Mouse (Mus musculus) lung, postnatal 14 days (tissue): ENCODE results near the gene Sox4.

Experiments used
- DNase-seq: peaks from one replicate; pipeline ENCODE4 v3.0.0; 2021

The Sox4 gene

GRCm38 (mm10) chr13:28946565-28947135 is 6.9 kb downstream of the Sox4 start:
- no peak for DNase-seq

- no peak for DNase-seq
Observed at GRCm38 (mm10) chr13:28945681-28946080, 7.8 kb downstream of the Sox4 start.

GRCm38 (mm10) chr13:28942926-28943325 is 10.6 kb downstream of the Sox4 start:
- DNase-seq = no peak

DNA sequence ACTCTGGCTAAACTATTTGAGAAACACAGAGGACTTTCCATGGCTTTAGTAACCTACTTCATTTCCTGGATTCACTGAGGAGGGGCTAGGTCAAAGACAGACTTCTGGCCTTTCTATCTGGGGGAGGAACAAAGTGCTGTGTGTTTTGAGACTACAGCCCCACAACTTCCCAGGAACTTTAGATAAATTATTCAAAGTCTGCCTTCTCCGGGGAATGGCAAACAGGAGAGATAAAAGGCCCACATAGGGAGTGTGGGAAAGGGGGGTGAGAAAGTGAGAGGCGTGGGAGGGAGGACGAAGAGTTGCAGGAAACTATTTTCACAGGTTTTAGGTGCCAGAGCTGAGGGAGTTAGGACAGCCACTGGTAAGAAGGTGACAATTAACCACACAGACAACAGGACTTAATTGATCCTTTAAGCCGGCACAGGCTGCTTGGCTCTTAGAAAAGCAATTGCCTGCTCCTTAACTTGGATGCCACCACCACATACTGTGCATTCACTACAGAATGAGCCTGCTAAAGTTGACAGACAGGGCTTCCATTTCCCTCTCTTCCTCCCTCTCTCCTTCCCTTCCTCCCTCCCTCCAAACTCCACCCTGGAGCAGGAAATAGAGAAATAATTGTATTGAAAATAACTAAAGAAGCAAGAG is 11.4 kb downstream of the Sox4 start:
- DNase-seq = no peak

- no peak for DNase-seq
Observed at GRCm38 (mm10) chr13:28933375-28933774, 20.1 kb downstream of the Sox4 start.

DNA sequence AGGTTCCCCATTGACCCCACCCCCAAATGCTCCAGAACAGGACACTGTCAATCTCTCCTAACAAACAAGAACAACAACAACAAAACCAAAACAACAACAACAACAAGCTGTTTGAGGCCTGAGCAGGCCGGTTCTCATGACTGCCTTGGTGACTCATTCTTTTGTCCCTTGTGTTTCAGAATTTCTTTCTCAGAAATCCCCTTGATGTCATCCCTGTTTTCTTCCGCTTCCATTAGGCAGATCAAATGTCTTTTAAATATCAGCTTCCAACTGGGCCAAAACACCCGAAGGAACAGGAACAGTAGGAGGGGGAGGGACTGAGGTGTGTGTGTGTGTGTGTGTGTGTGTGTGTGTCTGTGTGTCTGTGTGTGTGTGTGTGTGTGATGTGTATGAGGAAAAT is 21.7 kb downstream of the Sox4 start:
- no peak for DNase-seq

- DNase-seq = peak; percentile 5
Observed at GRCm38 (mm10) chr13:28931266-28931665, 22.2 kb downstream of the Sox4 start.

DNA sequence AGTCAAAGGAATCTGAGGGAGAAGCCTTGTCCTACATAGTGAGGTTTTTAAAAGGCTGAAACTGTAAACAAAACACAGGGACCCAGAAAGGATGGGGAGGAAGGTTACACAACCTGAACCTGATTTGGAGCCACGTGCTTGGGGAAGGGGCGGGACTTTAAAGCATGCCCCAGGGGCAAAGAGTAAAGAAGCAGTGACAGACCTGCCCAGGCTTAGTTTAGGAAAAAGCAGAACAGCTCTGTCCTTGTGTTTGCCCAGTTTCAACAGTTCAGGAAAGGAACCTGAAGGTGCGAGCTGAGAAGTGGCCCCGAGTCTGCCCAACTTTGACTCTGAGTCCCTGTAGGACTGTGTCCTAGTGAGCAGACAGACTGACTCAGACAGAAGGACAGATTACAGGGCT is 23.1 kb downstream of the Sox4 start:
- no peak for DNase-seq

DNA sequence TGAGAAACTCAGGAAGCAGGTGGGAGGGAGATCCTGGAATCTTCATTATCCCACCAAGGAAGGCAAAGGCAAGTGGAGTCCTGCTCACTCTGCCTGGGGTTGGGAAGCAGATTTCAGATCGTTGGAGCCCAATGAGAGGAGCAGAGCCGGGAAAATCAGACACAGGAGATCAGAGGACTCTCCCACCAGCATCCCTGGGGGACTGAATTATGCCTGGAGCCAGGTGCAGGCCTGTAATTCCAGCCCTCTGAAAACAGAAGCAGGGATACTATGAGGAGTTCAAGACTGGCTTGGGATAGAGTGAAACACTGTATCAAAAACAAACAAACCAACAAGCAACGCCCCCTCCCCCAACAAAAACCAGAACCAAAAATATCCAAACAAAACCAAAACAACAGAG is 23.6 kb downstream of the Sox4 start:
- DNase-seq = no peak

- no peak for DNase-seq
Observed at GRCm38 (mm10) chr13:28923136-28923535, 30.4 kb downstream of the Sox4 start.

DNA sequence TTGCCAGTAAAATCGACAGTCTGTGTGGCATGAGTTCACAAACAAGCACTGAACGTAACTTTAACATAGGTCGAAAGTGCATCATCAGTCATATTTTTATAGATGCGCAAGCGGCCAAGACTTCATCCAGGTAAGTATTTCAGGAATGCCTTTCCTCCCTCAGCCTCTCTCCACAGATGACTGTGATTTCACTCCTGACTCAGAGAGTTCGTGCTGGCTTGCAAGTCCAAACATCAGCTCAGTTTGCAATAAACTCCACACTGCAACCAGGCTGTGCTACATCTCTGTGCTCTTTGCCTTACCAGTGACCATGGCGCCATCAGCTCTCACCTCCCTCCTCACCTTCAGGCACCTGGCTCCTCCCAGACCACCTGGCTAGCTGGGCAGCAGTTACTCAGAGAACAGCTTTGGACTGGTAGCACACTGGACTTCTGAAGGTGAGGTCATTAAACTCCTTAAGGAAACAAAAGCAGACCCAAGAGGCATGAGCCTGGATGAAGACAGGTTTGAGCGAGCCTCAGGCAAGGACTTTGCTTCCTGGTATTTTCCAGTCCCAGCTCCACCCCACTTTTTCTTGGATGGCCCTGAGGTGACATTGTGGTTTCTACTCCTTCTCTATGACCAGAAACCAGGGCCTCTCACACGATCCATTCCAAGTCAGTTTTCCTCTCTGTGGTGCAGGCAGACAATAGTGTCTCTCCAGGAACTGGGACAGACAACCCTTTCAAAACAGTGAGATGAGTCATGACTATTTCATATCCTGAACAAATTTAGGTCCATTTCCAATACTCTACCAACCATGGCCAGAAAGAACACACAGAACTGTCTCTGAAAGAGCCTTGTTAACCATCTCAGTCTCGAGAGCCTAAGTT is 35.9 kb downstream of the Sox4 start:
- no peak for DNase-seq

DNA sequence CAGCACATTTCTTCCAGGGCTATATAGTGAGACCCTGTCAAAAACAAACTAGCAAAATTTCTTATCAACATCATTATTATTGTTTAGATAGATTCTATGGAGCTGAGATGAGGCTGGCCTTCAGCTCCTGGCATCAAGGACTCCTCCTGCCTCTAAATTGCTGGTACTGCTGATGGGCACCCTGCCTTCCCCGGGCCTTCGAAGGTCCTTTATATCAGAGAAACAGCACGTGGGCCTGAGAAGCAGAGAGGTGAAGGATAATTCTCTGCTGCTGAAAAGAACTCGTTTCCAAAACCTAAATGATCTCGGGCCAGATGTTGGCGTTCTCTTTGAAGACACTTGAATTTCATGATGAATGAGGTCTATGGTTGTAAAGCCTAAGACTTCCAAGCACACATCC is 39.9 kb downstream of the Sox4 start:
- DNase-seq = no peak

DNA sequence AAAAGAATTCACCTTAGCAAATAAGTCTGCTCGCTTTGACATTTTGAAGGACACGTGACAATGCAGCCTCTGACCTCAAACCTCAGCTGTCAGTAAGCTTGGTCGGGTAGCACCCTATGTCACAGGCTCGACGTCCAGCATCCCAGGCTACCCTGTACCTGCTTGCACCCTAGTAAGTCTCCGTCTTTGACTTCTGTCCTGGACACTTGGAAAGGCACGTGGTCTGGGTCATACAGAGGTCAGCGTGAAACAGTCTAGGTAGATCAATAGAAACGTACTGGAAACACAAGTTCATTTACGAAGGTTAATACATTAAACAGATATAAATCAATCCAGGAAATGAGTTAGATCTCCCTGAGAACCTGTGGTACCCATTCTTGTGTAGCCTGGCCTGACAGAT is 46.5 kb downstream of the Sox4 start:
- no peak for DNase-seq
